Mouse (Mus musculus) embryonic facial prominence, embryonic 14.5 days (tissue): Measurements from ENCODE around the gene Zap70. TPM values are rescaled to one million over a fixed set of nuclear protein-coding genes. Genes with fewer than 3 reads are reported as not detected.

ENCODE experiments used
- ATAC-seq: fragments of 200-750 bp; cut with Nextera tagmentation; 2 replicates; pipeline ENCODE4 v1.8.0; 2017; ENCODE audit warnings: low read depth, moderate number of reproducible peaks, moderate TSS enrichment
- DNase-seq: peaks from one replicate; pipeline ENCODE4 v3.0.0-alpha.2; 2015; ENCODE audit warnings: low spot score
- H3K27ac ChIP-seq: fragments of 300-500 bp; sonication (generic); replicated peaks from 2 replicates; pipeline ENCODE4 v1.5.1; 2014; ENCODE audit warnings: low read depth, mild to moderate bottlenecking, low read length, moderate library complexity
- H3K27me3 ChIP-seq: fragments of 300-500 bp; sonication (generic); replicated peaks from 2 replicates; pipeline ENCODE4 v1.6.1; 2014; ENCODE audit warnings: low read length; ENCODE audit not compliant: control insufficient read depth, insufficient read depth
- H3K36me3 ChIP-seq: fragments of 300-500 bp; sonication (generic); 2 replicates; pipeline ENCODE4 v1.6.1; 2014; ENCODE audit warnings: low read length, mixed read lengths; ENCODE audit not compliant: control insufficient read depth, insufficient read depth
- H3K4me1 ChIP-seq: fragments of 300-500 bp; sonication (generic); 2 replicates; pipeline ENCODE4 v1.6.1; 2014; ENCODE audit warnings: antibody characterized with exemption, low read length; ENCODE audit not compliant: control insufficient read depth, insufficient read depth
- H3K4me2 ChIP-seq: fragments of 300-500 bp; sonication (generic); 2 replicates; pipeline ENCODE4 v1.6.1; 2014; ENCODE audit warnings: low read depth, mild to moderate bottlenecking, low read length, moderate library complexity, mixed read lengths
- H3K4me3 ChIP-seq: fragments of 300-500 bp; sonication (generic); 2 replicates; pipeline ENCODE4 v1.5.1; 2014; ENCODE audit warnings: low read depth, mild to moderate bottlenecking, low read length
- H3K9ac ChIP-seq: fragments of 300-500 bp; sonication (generic); 2 replicates; pipeline ENCODE4 v1.6.1; 2014; ENCODE audit warnings: low read depth, mild to moderate bottlenecking, low read length, moderate library complexity, mixed read lengths
- H3K9me3 ChIP-seq: fragments of 300-500 bp; sonication (generic); 2 replicates; pipeline ENCODE4 v1.6.1; 2016; ENCODE audit warnings: low read length; ENCODE audit not compliant: control insufficient read depth
- WGBS: fragments of 180-500 bp; shearing (Covaris S2); extraction: QIAGEN DNeasy Blood & Tissue Kit; methylation state at CpG from one replicate; pipeline ENCODE4 v1.1.7; 2014; 5-methylcytosine and 5-hydroxymethylcytosine counted together
- polyA plus RNA-seq: library from polyadenylated mRNA; unstranded; fragments of >200 nt; fragmentation: Nextera tagmentation; extraction: Ambion mirVana; gene quantifications from 2 replicates; pipeline ENCODE4 v1.2.1, GENCODE M21; 2014

The Zap70 gene
- polyA plus RNA-seq: 0.36 and 0.67 TPM in 2 replicates

GRCm38 (mm10) chr1:36761568-36761967, at the start of gene Zap70:
Zap70 (plus strand) TSS chr1:36761798.
- 83% methylated on average over 11 of the region's 11 CpGs for WGBS
- no peak within 1 kb of the TSS for H3K27ac ChIP-seq
- no peak for ATAC-seq
- no peaks in the 10 kb centered on the region for H3K9me3 ChIP-seq
- H3K27me3 ChIP-seq: no peaks in the 10 kb centered on the region
- H3K9ac ChIP-seq: no peak within 1 kb of the TSS
- no peak within 1 kb of the TSS for H3K4me2 ChIP-seq
- no peaks in the 10 kb centered on the region for H3K36me3 ChIP-seq
- no peaks in the 10 kb centered on the region for H3K4me1 ChIP-seq
- no peak for DNase-seq
- no peak within 1 kb of the TSS for H3K4me3 ChIP-seq

GRCm38 (mm10) chr1:36714311-36714710, 47.3 kb upstream of the Zap70 start, which contains the start of gene Actr1b:
Actr1b (minus strand) TSS chr1:36714422.
- H3K27me3 ChIP-seq: no peaks in the 10 kb centered on the region
- WGBS: 88% methylated on average over 5 of the region's 5 CpGs
- no peak for ATAC-seq
- no peaks in the 10 kb centered on the region for H3K36me3 ChIP-seq
- H3K4me3 ChIP-seq: no peak within 1 kb of the TSS
- H3K4me2 ChIP-seq: no peak within 1 kb of the TSS
- no peaks in the 10 kb centered on the region for H3K9me3 ChIP-seq
- H3K9ac ChIP-seq: no peak within 1 kb of the TSS
- H3K4me1 ChIP-seq: no peaks in the 10 kb centered on the region
- no peak within 1 kb of the TSS for H3K27ac ChIP-seq
- DNase-seq: no peak

GRCm38 (mm10) chr1:36718786-36719185, 42.8 kb upstream of the Zap70 start:
- no peak overlapping the region for H3K4me2 ChIP-seq
- H3K4me3 ChIP-seq: no peak overlapping the region
- H3K27me3 ChIP-seq: no peaks in the 10 kb centered on the region
- no peaks in the 10 kb centered on the region for H3K9me3 ChIP-seq
- WGBS: 81% methylated on average over 1 of the region's 1 CpGs
- H3K4me1 ChIP-seq: peaks cover 7% of the 10 kb centered on the region; the same call in 1 of the 2 replicates
- DNase-seq: no peak
- H3K27ac ChIP-seq: no peak overlapping the region
- no peak overlapping the region for H3K9ac ChIP-seq
- ATAC-seq: no peak
- no peaks in the 10 kb centered on the region for H3K36me3 ChIP-seq

- H3K4me1 ChIP-seq: peaks cover 8% of the 10 kb centered on the region; the same call in 1 of the 2 replicates
- 55% methylated on average over 16 of the region's 16 CpGs for WGBS
- no peak overlapping the region for H3K9ac ChIP-seq
- no peak overlapping the region for H3K4me3 ChIP-seq
- H3K4me2 ChIP-seq: no peak overlapping the region
- no peaks in the 10 kb centered on the region for H3K36me3 ChIP-seq
- no peaks in the 10 kb centered on the region for H3K27me3 ChIP-seq
- no peaks in the 10 kb centered on the region for H3K9me3 ChIP-seq
- H3K27ac ChIP-seq: peak overlapping the region; percentile 29; the same call in 1 of the 2 replicates
- ATAC-seq (0 out of 2 replicates have a peak, but pooled peaks have one; percentile 37), DNase-seq (peak; percentile 38)
Measured at GRCm38 (mm10) chr1:36723146-36724056, 38.2 kb upstream of the Zap70 start.

- ATAC-seq (no peak), DNase-seq (no peak)
- H3K27ac ChIP-seq: no peak overlapping the region; the same call in 1 of the 2 replicates
Measured at GRCm38 (mm10) chr1:36724057-36724431, 37.6 kb upstream of the Zap70 start.

GRCm38 (mm10) chr1:36737300-36737699, 24.3 kb upstream of the Zap70 start:
- Histone ChIP-seq H3K27ac (no peak overlapping the region), H3K9ac (no peak overlapping the region), H3K4me3 (no peak overlapping the region), H3K4me1 (no peaks in the 10 kb centered on the region), H3K36me3 (no peaks in the 10 kb centered on the region), H3K4me2 (no peak overlapping the region), H3K9me3 (no peaks in the 10 kb centered on the region), H3K27me3 (no peaks in the 10 kb centered on the region)
- DNase-seq (peak; percentile 90), ATAC-seq (0 out of 2 replicates have a peak, but pooled peaks have one; percentile 53)
- 14% methylated on average over 4 of the region's 4 CpGs for WGBS

More at GRCm38 (mm10) chr1:36724057-36724431, 37.6 kb upstream of the Zap70 start:
- Histone ChIP-seq H3K4me1 (peaks cover 8% of the 10 kb centered on the region; the same call in 1 of the 2 replicates), H3K9me3 (no peaks in the 10 kb centered on the region), H3K4me2 (no peak overlapping the region), H3K9ac (no peak overlapping the region), H3K4me3 (no peak overlapping the region), H3K36me3 (no peaks in the 10 kb centered on the region), H3K27me3 (no peaks in the 10 kb centered on the region)
- WGBS: 67% methylated on average over 4 of the region's 4 CpGs

GRCm38 (mm10) chr1:36739231-36739630, 22.4 kb upstream of the Zap70 start:
- no peak for DNase-seq
- H3K27me3 ChIP-seq: no peaks in the 10 kb centered on the region
- H3K4me2 ChIP-seq: no peak overlapping the region
- H3K9me3 ChIP-seq: no peaks in the 10 kb centered on the region
- WGBS: 74% methylated on average over 5 of the region's 5 CpGs
- no peak overlapping the region for H3K9ac ChIP-seq
- H3K4me3 ChIP-seq: no peak overlapping the region
- ATAC-seq: no peak
- H3K4me1 ChIP-seq: peaks cover 1% of the 10 kb centered on the region; the same call in 1 of the 2 replicates
- H3K27ac ChIP-seq: no peak overlapping the region
- no peaks in the 10 kb centered on the region for H3K36me3 ChIP-seq

- 70% methylated on average over 9 of the region's 9 CpGs for WGBS
- ATAC-seq (no peak), DNase-seq (no peak)
- Histone ChIP-seq H3K4me2 (no peak overlapping the region), H3K27ac (no peak overlapping the region), H3K4me3 (no peak overlapping the region), H3K27me3 (no peaks in the 10 kb centered on the region), H3K36me3 (no peaks in the 10 kb centered on the region), H3K9me3 (no peaks in the 10 kb centered on the region), H3K9ac (no peak overlapping the region), H3K4me1 (peaks cover 5% of the 10 kb centered on the region; the same call in 1 of the 2 replicates)
Measured at GRCm38 (mm10) chr1:36743046-36743445, 18.6 kb upstream of the Zap70 start.
